Mouse (Mus musculus): ENCODE data around the gene Gm4744. TPM values are rescaled to one million over a fixed set of nuclear protein-coding genes. Genes with fewer than 3 reads are reported as not detected.
"Not testable (repeated sequence)": the region's sequence is repeated elsewhere in the genome, so short reads cannot be mapped to it uniquely, and the experiment has no call there.

Gm4744 gene
- not detected in 2 replicates for polyA plus RNA-seq (2015; fragmentation: Nextera tagmentation; extraction: Ambion mirVana)

GRCm38 (mm10) chr6:40951770-40952169 lies at the start of gene Gm4744:
Gene Gm4744, minus strand, starts transcription at chr6:40951870.
- no peaks in the 10 kb centered on the region for H3K4me1 ChIP-seq (ENCODE audit: insufficient read depth, low read length)
- no peak for ATAC-seq (ENCODE audit: low FRiP score, low TSS enrichment)
- no peak within 1 kb of the TSS for H3K4me2 ChIP-seq (replicated peaks; ENCODE audit: low read depth, low read length)
- H3K27me3 ChIP-seq (ENCODE audit: insufficient read depth, low read length), result no peaks in the 10 kb centered on the region
- no peak within 1 kb of the TSS for H3K9ac ChIP-seq (replicated peaks; ENCODE audit: low read length)
- H3K36me3 ChIP-seq (ENCODE audit: insufficient read depth, low read length), result no peaks in the 10 kb centered on the region
- no peak within 1 kb of the TSS for H3K4me3 ChIP-seq (ENCODE audit: low read length)
- no peaks in the 10 kb centered on the region for H3K9me3 ChIP-seq (ENCODE audit: low read length)
- H3K27ac ChIP-seq (ENCODE audit: low read length), result no peak within 1 kb of the TSS

DNA sequence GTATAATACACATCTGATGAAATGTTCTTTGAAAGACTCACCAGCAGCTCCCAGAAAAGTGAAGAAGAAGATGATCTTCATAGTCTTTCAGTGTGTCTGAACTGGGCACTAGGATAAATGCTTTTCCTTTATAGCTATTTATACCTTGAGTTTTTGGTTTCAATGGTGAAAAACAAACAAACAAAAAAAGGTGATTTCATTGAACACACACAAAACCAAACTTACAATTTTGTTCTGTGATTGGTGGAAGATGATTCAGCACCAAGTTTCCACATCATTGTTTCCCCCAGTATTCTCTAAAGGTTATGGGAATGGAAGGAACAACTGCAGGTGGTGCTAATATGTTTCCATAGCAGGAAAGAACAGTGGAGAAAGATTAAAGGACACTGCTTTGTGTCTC lies 47.7 kb upstream of the Gm4744 start, which contains the start of gene Gm2663:
TSS of gene Gm2663 (minus strand) at position 101 of the 400 bp plus-strand sequence.
- not testable (repeated sequence) for H3K27ac ChIP-seq (ENCODE audit: low read length); H3K27me3 ChIP-seq (ENCODE audit: insufficient read depth, low read length); H3K9me3 ChIP-seq (ENCODE audit: low read length); H3K4me2 ChIP-seq (replicated peaks; ENCODE audit: low read depth, low read length); H3K36me3 ChIP-seq (ENCODE audit: insufficient read depth, low read length); H3K4me3 ChIP-seq (ENCODE audit: low read length); H3K4me1 ChIP-seq (ENCODE audit: insufficient read depth, low read length); ATAC-seq (ENCODE audit: low FRiP score, low TSS enrichment); H3K9ac ChIP-seq (replicated peaks; ENCODE audit: low read length)

GRCm38 (mm10) chr6:40964454-40964853 lies 12.8 kb upstream of the Gm4744 start, which contains the start of gene 1810009J06Rik:
Gene 1810009J06Rik, plus strand, starts transcription at chr6:40964754.
- H3K27me3 ChIP-seq (ENCODE audit: insufficient read depth, low read length); ATAC-seq (ENCODE audit: low FRiP score, low TSS enrichment); H3K9me3 ChIP-seq (ENCODE audit: low read length); H3K4me2 ChIP-seq (replicated peaks; ENCODE audit: low read depth, low read length); H3K27ac ChIP-seq (ENCODE audit: low read length); H3K36me3 ChIP-seq (ENCODE audit: insufficient read depth, low read length); H3K4me1 ChIP-seq (ENCODE audit: insufficient read depth, low read length); H3K9ac ChIP-seq (replicated peaks; ENCODE audit: low read length); H3K4me3 ChIP-seq (ENCODE audit: low read length): not testable (repeated sequence)
- WGBS, result 93% methylated on average over 2 of the region's 2 CpGs

DNA sequence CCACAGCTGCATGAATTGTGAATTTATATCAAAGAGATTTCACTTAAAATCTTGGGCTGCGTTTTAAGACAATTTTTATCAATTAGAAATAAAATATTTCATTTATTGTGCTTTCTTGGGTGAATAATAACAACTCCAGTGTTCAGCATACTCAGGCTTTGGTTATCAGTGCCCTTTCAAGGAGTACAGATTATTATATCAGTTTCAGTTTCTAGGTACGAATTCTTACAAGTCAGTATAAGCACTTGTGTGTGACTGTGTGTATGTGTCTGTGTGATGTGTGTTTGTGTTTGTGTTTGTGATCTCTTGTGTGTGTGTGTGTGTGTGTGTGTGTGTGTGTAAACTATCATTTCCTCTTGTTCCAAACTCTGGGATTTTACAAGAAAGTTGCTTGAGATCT lies 2.0 kb upstream of the Gm4744 start:
- H3K4me3 ChIP-seq (ENCODE audit: low read length), result no peak overlapping the region
- no peaks in the 10 kb centered on the region for H3K27me3 ChIP-seq (ENCODE audit: insufficient read depth, low read length)
- no peaks in the 10 kb centered on the region for H3K9me3 ChIP-seq (ENCODE audit: low read length)
- ATAC-seq (ENCODE audit: low FRiP score, low TSS enrichment), result no peak
- WGBS, result 67% methylated on average over 2 of the region's 2 CpGs
- H3K27ac ChIP-seq (ENCODE audit: low read length), result no peak overlapping the region
- H3K36me3 ChIP-seq (ENCODE audit: insufficient read depth, low read length), result no peaks in the 10 kb centered on the region
- no peaks in the 10 kb centered on the region for H3K4me1 ChIP-seq (ENCODE audit: insufficient read depth, low read length)
- H3K9ac ChIP-seq (replicated peaks; ENCODE audit: low read length), result no peak overlapping the region
- no peak overlapping the region for H3K4me2 ChIP-seq (replicated peaks; ENCODE audit: low read depth, low read length)

DNA sequence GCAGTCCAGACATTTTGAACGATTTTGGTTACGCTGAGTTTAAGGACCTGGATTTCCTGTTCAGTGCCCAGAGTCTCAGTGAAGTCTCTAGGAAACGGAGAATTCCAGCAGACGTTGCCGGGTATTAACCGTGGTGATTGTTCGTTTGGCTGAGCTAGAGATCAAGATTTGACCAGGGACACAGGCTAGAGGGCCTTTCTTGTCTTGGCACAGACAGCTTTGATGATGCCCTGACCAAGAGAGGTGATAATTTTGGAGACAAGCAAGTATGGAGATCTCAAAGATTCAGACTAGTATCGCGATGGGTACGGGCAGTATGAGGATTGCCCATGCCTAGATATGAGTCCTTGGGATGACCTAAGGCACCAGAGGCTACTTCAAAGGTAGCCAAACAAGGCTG lies 11.2 kb downstream of the Gm4744 start, which contains the start of gene 1700074P13Rik:
TSS of gene 1700074P13Rik (minus strand) at position 101 of the 400 bp plus-strand sequence.
- ATAC-seq (ENCODE audit: low FRiP score, low TSS enrichment), result no peak
- H3K27ac ChIP-seq (ENCODE audit: low read length), result no peak within 1 kb of the TSS
- H3K4me1 ChIP-seq (ENCODE audit: insufficient read depth, low read length), result no peaks in the 10 kb centered on the region
- no peaks in the 10 kb centered on the region for H3K9me3 ChIP-seq (ENCODE audit: low read length)
- H3K36me3 ChIP-seq (ENCODE audit: insufficient read depth, low read length), result no peaks in the 10 kb centered on the region
- no peak within 1 kb of the TSS for H3K9ac ChIP-seq (replicated peaks; ENCODE audit: low read length)
- WGBS, result 92% methylated on average over 10 of the region's 10 CpGs
- no peak within 1 kb of the TSS for H3K4me2 ChIP-seq (replicated peaks; ENCODE audit: low read depth, low read length)
- H3K27me3 ChIP-seq (ENCODE audit: insufficient read depth, low read length), result no peaks in the 10 kb centered on the region
- H3K4me3 ChIP-seq (ENCODE audit: low read length), result no peak within 1 kb of the TSS

DNA sequence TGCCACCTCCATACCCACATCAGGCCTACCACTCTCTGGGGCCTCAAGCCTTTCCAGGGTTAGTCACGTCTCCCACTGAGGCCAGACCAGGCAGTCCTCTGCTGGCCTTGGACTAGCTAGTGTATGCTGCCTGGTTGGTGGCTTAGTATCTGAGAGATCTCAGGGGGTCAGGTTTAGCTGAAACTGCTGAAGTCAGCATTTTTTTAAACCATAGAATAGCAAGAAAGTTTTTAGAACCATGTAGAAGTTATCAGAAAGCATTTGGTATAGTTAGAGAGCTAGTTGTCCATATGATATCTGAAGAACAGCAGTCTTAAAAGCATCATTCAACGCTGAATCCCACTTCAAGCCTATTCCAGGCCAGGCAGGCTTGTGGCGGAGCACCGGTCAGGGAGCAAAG lies 31.7 kb downstream of the Gm4744 start:
- WGBS, result 82% methylated on average over 4 of the region's 4 CpGs
- H3K4me3 ChIP-seq (ENCODE audit: low read length), result no peak overlapping the region

GRCm38 (mm10) chr6:40900287-40900686 lies 51.4 kb downstream of the Gm4744 start, which contains the start of gene Prss58:
Gene Prss58, minus strand, starts transcription at chr6:40900387.
- Histone ChIP-seq H3K27ac (ENCODE audit: low read length) (no peak within 1 kb of the TSS), H3K36me3 (ENCODE audit: insufficient read depth, low read length) (no peaks in the 10 kb centered on the region), H3K9me3 (ENCODE audit: low read length) (no peaks in the 10 kb centered on the region), H3K4me3 (ENCODE audit: low read length) (no peak within 1 kb of the TSS), H3K27me3 (ENCODE audit: insufficient read depth, low read length) (no peaks in the 10 kb centered on the region), H3K9ac (replicated peaks; ENCODE audit: low read length) (no peak within 1 kb of the TSS), H3K4me2 (replicated peaks; ENCODE audit: low read depth, low read length) (no peak within 1 kb of the TSS), H3K4me1 (ENCODE audit: insufficient read depth, low read length) (no peaks in the 10 kb centered on the region)
- no peak for ATAC-seq (ENCODE audit: low FRiP score, low TSS enrichment)

More for the DNA sequence above, 31.7 kb downstream of the Gm4744 start:
- Histone ChIP-seq H3K4me1 (ENCODE audit: insufficient read depth, low read length) (no peaks in the 10 kb centered on the region), H3K9ac (replicated peaks; ENCODE audit: low read length) (no peak overlapping the region), H3K27me3 (ENCODE audit: insufficient read depth, low read length) (no peaks in the 10 kb centered on the region), H3K9me3 (ENCODE audit: low read length) (no peaks in the 10 kb centered on the region), H3K4me2 (replicated peaks; ENCODE audit: low read depth, low read length) (no peak overlapping the region), H3K36me3 (ENCODE audit: insufficient read depth, low read length) (no peaks in the 10 kb centered on the region), H3K27ac (ENCODE audit: low read length) (no peak overlapping the region)
- no peak for ATAC-seq (ENCODE audit: low FRiP score, low TSS enrichment)

Other genes with a start within 250 kb of the Gm4744 start
- gene Moxd2, start 64.4 kb downstream of the Gm4744 start, polyA plus RNA-seq (2015; fragmentation: Nextera tagmentation; extraction: Ambion mirVana), result not detected in 2 replicates
- not detected in 2 replicates for gene Prss58, start 51.5 kb downstream of the Gm4744 start, polyA plus RNA-seq (2015; fragmentation: Nextera tagmentation; extraction: Ambion mirVana)
- gene 1700074P13Rik, start 11.3 kb downstream of the Gm4744 start, polyA plus RNA-seq (2015; fragmentation: Nextera tagmentation; extraction: Ambion mirVana), result not detected in 2 replicates
- gene 1810009J06Rik, start 12.9 kb upstream of the Gm4744 start, polyA plus RNA-seq (2015; fragmentation: Nextera tagmentation; extraction: Ambion mirVana), result not detected in 2 replicates
- gene Gm2663, start 47.6 kb upstream of the Gm4744 start, polyA plus RNA-seq (2015; fragmentation: Nextera tagmentation; extraction: Ambion mirVana), result not detected in 2 replicates
- gene 2210010C04Rik, start 83.6 kb upstream of the Gm4744 start, polyA plus RNA-seq (2015; fragmentation: Nextera tagmentation; extraction: Ambion mirVana), result not detected in 2 replicates